Mouse (Mus musculus) intestine, postnatal 0 days (tissue): ENCODE results near the gene B4galnt2. TPM values are rescaled to one million over a fixed set of nuclear protein-coding genes. Genes with fewer than 3 reads are reported as not detected.

Source experiments
- ATAC-seq: fragments of 200-750 bp; cut with Nextera tagmentation; 2 replicates; pipeline ENCODE4 v1.8.0; 2017; ENCODE audit warnings: mild to moderate bottlenecking, moderate TSS enrichment, moderate library complexity
- H3K27ac ChIP-seq: fragments of 300-500 bp; sonication (generic); 2 replicates; pipeline ENCODE4 v1.5.1; 2014; ENCODE audit warnings: mild to moderate bottlenecking, low read depth, low read length, moderate library complexity
- H3K27me3 ChIP-seq: fragments of 300-500 bp; sonication (generic); replicated peaks from 2 replicates; pipeline ENCODE4 v1.6.1; 2014; ENCODE audit warnings: low read length, mixed read lengths; ENCODE audit not compliant: control insufficient read depth, insufficient read depth
- H3K36me3 ChIP-seq: fragments of 300-500 bp; sonication (generic); 2 replicates; pipeline ENCODE4 v1.6.1; 2014; ENCODE audit warnings: mild to moderate bottlenecking, moderate library complexity; ENCODE audit not compliant: control insufficient read depth, insufficient read depth
- H3K4me1 ChIP-seq: fragments of 300-500 bp; sonication (generic); replicated peaks from 2 replicates; pipeline ENCODE4 v1.6.1; 2014; ENCODE audit warnings: antibody characterized with exemption, low read length, mixed read lengths; ENCODE audit not compliant: control insufficient read depth, insufficient read depth
- H3K4me2 ChIP-seq: fragments of 300-500 bp; sonication (generic); replicated peaks from 2 replicates; pipeline ENCODE4 v1.6.1; 2014; ENCODE audit warnings: low read depth, mild to moderate bottlenecking, moderate library complexity
- H3K4me3 ChIP-seq: fragments of 300-500 bp; sonication (generic); 2 replicates; pipeline ENCODE4 v1.5.1; 2014; ENCODE audit warnings: low read depth, low read length
- H3K9ac ChIP-seq: fragments of 300-500 bp; sonication (generic); 2 replicates; pipeline ENCODE4 v1.6.1; 2014; ENCODE audit warnings: mild to moderate bottlenecking, low read depth, low read length
- H3K9me3 ChIP-seq: fragments of 300-500 bp; sonication (generic); 2 replicates; pipeline ENCODE4 v1.6.1; 2016; ENCODE audit warnings: mixed run types; ENCODE audit not compliant: control insufficient read depth
- CTCF ChIP-seq: sonication (generic); IDR thresholded peaks from 2 replicates; pipeline ENCODE4 v1.5.1; 2016; ENCODE audit warnings: low read depth, mild to moderate bottlenecking, control low read depth, antibody characterized with exemption, moderate library complexity
- WGBS: fragments of 180-500 bp; shearing (Covaris S2); extraction: QIAGEN DNeasy Blood & Tissue Kit; methylation state at CpG from one replicate; pipeline ENCODE4 v1.1.7; 2014; 5-methylcytosine and 5-hydroxymethylcytosine counted together
- polyA plus RNA-seq: library from polyadenylated mRNA; unstranded; fragments of >200 nt; fragmentation: Nextera tagmentation; extraction: Ambion mirVana; gene quantifications from 2 replicates; pipeline ENCODE4 v1.2.1, GENCODE M21; 2015

The B4galnt2 gene
- polyA plus RNA-seq, 1 experiment from 2014 or later: 21.1 TPM

DNA sequence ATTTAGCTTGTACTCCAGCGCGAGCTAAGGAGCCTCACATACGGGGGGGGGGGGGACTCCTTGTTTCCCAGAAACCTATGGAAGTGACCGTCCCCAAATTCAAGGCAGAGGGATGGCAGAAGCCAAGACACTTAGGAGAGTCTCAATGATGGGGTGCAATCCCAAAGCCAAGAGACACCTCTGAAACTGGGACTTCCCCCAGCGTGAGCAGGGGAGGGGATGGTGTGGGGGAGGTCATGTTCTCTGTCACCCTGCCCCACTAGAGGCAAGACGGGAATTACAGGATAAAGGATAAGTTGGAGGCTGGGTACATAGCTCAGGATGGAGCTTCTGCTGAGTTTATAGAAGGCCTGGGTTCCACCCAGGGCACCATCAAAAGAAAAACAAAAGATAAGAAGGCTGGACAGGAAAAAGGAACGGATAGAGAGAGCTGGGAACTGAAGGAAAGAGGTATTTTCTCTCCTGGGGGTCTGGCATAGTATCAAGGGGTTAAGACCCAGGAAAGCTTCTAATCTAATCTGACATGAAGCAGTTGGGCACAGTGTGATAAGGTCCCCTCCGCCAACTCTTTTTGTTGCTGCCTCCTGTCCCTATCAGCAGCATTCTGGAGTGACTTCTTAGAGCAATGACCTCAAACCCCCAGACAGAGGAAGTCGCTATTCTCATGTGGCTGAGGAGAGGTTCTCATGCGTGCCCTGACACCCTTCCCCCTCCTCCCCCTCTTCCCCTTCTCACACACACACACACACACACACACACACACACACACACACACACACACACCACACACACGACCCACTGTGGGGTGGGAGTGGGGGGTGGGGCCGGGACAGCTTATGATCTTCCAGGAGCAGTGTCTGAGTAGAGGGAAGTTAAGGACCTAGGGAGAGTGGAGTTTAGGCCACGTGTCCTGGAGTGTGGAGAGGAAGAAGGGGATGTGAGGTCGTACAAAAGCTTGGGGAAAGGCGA lies 79.7 kb downstream of the B4galnt2 start:
- peak overlapping the region; percentile 51 for H3K4me2 ChIP-seq
- WGBS: 28% methylated on average over 15 of the region's 15 CpGs
- no peak for TF ChIP-seq CTCF
- no peak for ATAC-seq
- no peaks in the 10 kb centered on the region for H3K9me3 ChIP-seq
- H3K9ac ChIP-seq: no peak overlapping the region
- peaks cover 15% of the 10 kb centered on the region for H3K4me1 ChIP-seq
- H3K27me3 ChIP-seq: peaks cover 33% of the 10 kb centered on the region
- H3K4me3 ChIP-seq: no peak overlapping the region
- no peak overlapping the region for H3K27ac ChIP-seq
- H3K36me3 ChIP-seq: peaks cover 7% of the 10 kb centered on the region; the same call in 1 of the 2 replicates

GRCm38 (mm10) chr11:95834143-95834667 lies 80.5 kb downstream of the B4galnt2 start:
- Histone ChIP-seq H3K27me3 (peaks cover 41% of the 10 kb centered on the region), H3K9me3 (no peaks in the 10 kb centered on the region), H3K4me3 (no peak overlapping the region; the same call in 1 of the 2 replicates), H3K4me1 (peaks cover 15% of the 10 kb centered on the region), H3K27ac (peak overlapping the region; percentile 46; the same call in 1 of the 2 replicates), H3K4me2 (peak overlapping the region; percentile 51), H3K36me3 (peaks cover 7% of the 10 kb centered on the region; the same call in 1 of the 2 replicates), H3K9ac (no peak overlapping the region)
- TF ChIP-seq CTCF: no peak
- peak; percentile 22 for ATAC-seq
- WGBS: 18% methylated on average over 22 of the region's 22 CpGs

GRCm38 (mm10) chr11:95833631-95834142 lies 81.0 kb downstream of the B4galnt2 start:
- Histone ChIP-seq H3K27ac (peak overlapping the region; percentile 46; the same call in 1 of the 2 replicates), H3K27me3 (peaks cover 44% of the 10 kb centered on the region), H3K9me3 (no peaks in the 10 kb centered on the region), H3K9ac (no peak overlapping the region), H3K4me3 (no peak overlapping the region; the same call in 1 of the 2 replicates), H3K4me2 (peak overlapping the region; percentile 51), H3K4me1 (peaks cover 15% of the 10 kb centered on the region), H3K36me3 (peaks cover 7% of the 10 kb centered on the region; the same call in 1 of the 2 replicates)
- no peak for TF ChIP-seq CTCF
- 23% methylated on average over 18 of the region's 18 CpGs for WGBS
- ATAC-seq: no peak

DNA sequence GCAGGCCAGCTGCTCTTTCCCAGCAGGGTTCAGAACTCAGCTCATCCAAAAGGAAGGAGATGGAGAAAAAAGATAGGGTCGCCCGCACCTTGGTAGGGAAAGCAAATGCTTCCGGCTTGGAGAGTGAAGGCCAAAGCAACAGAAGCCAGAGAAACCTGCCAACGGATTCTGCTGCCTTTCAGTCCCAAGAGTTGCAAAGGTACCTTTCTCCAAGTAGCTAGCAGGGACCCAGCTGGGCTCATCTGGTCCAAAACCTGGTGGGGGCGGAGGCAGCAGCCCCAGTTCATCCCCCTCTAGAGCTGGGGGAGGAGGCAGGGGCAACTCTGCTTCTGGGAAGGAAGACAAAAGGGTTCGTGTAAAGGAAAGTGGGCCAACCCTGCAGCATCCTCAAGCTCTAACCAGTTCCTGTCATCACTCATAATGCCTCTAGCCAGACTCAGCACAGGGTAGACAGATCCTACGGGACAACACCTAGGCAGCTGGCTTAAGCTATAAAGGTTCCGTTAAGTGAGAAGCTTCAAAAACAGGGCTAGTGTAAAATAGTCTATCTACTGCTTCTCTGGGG lies 81.6 kb downstream of the B4galnt2 start:
- Histone ChIP-seq H3K27me3 (peaks cover 46% of the 10 kb centered on the region), H3K27ac (no peak overlapping the region), H3K4me1 (peaks cover 15% of the 10 kb centered on the region), H3K4me3 (no peak overlapping the region), H3K36me3 (peaks cover 7% of the 10 kb centered on the region; the same call in 1 of the 2 replicates), H3K9me3 (no peaks in the 10 kb centered on the region), H3K4me2 (peak overlapping the region; percentile 51), H3K9ac (no peak overlapping the region)
- no peak for ATAC-seq
- 51% methylated on average over 8 of the region's 8 CpGs for WGBS
- TF ChIP-seq CTCF: no peak

DNA sequence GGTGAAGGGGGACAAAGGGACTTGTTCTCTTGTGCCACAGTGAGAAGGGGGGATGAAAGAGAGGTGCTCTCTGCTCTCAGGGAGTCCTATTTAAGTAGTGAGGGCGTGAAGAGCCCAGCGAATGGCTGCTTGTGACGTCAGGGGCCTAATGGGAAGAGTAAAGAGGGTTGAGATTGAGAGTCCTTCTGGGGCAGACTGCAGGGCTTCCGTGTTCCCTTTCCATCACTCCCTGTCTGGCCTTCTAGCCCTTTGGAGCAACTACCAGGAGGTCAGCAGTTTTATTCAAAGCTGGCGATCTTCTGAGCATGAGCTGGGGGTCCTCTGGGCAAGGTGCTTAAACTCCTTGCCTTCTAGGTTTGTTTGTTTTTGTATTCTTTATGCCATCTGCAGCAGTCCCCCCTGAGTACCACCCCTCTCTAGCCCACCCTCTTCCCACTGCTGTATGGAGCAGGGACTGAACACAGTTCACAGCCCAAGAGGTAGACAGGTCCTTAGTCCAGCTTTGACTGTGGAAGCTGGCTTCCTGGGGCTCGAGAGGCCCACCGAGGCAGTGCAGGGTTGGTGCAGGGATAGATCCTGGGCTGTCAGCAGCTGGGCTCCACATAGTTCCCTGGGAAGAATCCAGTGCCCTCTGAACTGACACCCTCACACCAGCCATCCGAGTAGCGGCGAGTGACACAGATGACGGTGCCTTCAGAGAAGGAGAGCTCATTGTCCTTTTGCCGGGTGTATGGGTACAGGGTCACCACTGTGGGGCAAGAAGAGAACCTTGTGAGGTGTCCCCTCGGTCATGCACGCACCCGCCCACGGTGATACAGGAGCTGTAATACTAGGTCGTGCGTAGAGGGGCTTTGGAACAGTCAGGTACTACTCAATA lies 82.3 kb downstream of the B4galnt2 start:
- Histone ChIP-seq H3K36me3 (peaks cover 7% of the 10 kb centered on the region; the same call in 1 of the 2 replicates), H3K9ac (no peak overlapping the region), H3K4me3 (no peak overlapping the region), H3K27ac (no peak overlapping the region), H3K27me3 (peaks cover 46% of the 10 kb centered on the region), H3K4me2 (no peak overlapping the region), H3K9me3 (no peaks in the 10 kb centered on the region), H3K4me1 (peaks cover 16% of the 10 kb centered on the region)
- TF ChIP-seq CTCF: no peak
- WGBS: 72% methylated on average over 18 of the region's 18 CpGs
- no peak for ATAC-seq
